Mouse (Mus musculus): Measurements from ENCODE around the gene Syt17. TPM values are rescaled to one million over a fixed set of nuclear protein-coding genes. Genes with fewer than 3 reads are reported as not detected.

Gene Syt17
- polyA plus RNA-seq, 1 experiment from 2014 or later, result 3.7 TPM

GRCm38 (mm10) chr7:118468060-118468459 is 20.0 kb upstream of the Syt17 start:
- H3K9me3 ChIP-seq (ENCODE audit: control insufficient read depth, low read length), result no peaks in the 10 kb centered on the region
- H3K27me3 ChIP-seq (ENCODE audit: control insufficient read depth, insufficient read depth, low read length), result no peaks in the 10 kb centered on the region
- 95% methylated on average over 3 of the region's 3 CpGs for WGBS
- H3K4me3 ChIP-seq (ENCODE audit: low read depth, low read length), result no peak overlapping the region
- DNase-seq (ENCODE audit: low spot score, missing footprints) (no peak), ATAC-seq (ENCODE audit: low FRiP score) (no peak)
- H3K4me2 ChIP-seq, result no peak overlapping the region
- no peak overlapping the region for H3K27ac ChIP-seq (ENCODE audit: low read depth, low read length)
- H3K9ac ChIP-seq (ENCODE audit: low read length), result no peak overlapping the region
- no peaks in the 10 kb centered on the region for H3K4me1 ChIP-seq (ENCODE audit: control insufficient read depth, insufficient read depth, low read length)
- no peaks in the 10 kb centered on the region for H3K36me3 ChIP-seq (ENCODE audit: control insufficient read depth, insufficient read depth, low read length)

- DNase-seq (ENCODE audit: low spot score, missing footprints) (no peak), ATAC-seq (ENCODE audit: low FRiP score) (no peak)
- Histone ChIP-seq H3K27me3 (ENCODE audit: control insufficient read depth, insufficient read depth, low read length) (no peaks in the 10 kb centered on the region), H3K27ac (ENCODE audit: low read depth, low read length) (no peak overlapping the region), H3K9ac (ENCODE audit: low read length) (no peak overlapping the region), H3K4me3 (ENCODE audit: low read depth, low read length) (no peak overlapping the region), H3K4me1 (ENCODE audit: control insufficient read depth, insufficient read depth, low read length) (peaks cover 3% of the 10 kb centered on the region; the same call in 1 of the 2 replicates), H3K9me3 (ENCODE audit: control insufficient read depth, low read length) (no peaks in the 10 kb centered on the region), H3K36me3 (ENCODE audit: control insufficient read depth, insufficient read depth, low read length) (no peaks in the 10 kb centered on the region), H3K4me2 (no peak overlapping the region)
- WGBS, result 84% methylated on average over 4 of the region's 4 CpGs
These were observed 16.4 kb upstream of the Syt17 start for GRCm38 (mm10) chr7:118464432-118464831.

- DNase-seq (ENCODE audit: low spot score, missing footprints) (no peak), ATAC-seq (ENCODE audit: low FRiP score) (no peak)
- Histone ChIP-seq H3K9me3 (ENCODE audit: control insufficient read depth, low read length) (no peaks in the 10 kb centered on the region), H3K4me1 (ENCODE audit: control insufficient read depth, insufficient read depth, low read length) (peaks cover 3% of the 10 kb centered on the region; the same call in 1 of the 2 replicates), H3K36me3 (ENCODE audit: control insufficient read depth, insufficient read depth, low read length) (no peaks in the 10 kb centered on the region), H3K9ac (ENCODE audit: low read length) (no peak overlapping the region), H3K27me3 (ENCODE audit: control insufficient read depth, insufficient read depth, low read length) (no peaks in the 10 kb centered on the region), H3K4me2 (no peak overlapping the region), H3K4me3 (ENCODE audit: low read depth, low read length) (no peak overlapping the region), H3K27ac (ENCODE audit: low read depth, low read length) (no peak overlapping the region)
- 56% methylated on average over 11 of the region's 11 CpGs for WGBS
These were observed 15.1 kb upstream of the Syt17 start for GRCm38 (mm10) chr7:118462818-118463762.

GRCm38 (mm10) chr7:118461400-118462136 is 13.5 kb upstream of the Syt17 start:
- Histone ChIP-seq H3K4me1 (ENCODE audit: control insufficient read depth, insufficient read depth, low read length) (peaks cover 3% of the 10 kb centered on the region; the same call in 1 of the 2 replicates), H3K27me3 (ENCODE audit: control insufficient read depth, insufficient read depth, low read length) (no peaks in the 10 kb centered on the region), H3K9me3 (ENCODE audit: control insufficient read depth, low read length) (no peaks in the 10 kb centered on the region), H3K27ac (ENCODE audit: low read depth, low read length) (no peak overlapping the region), H3K4me2 (no peak overlapping the region), H3K36me3 (ENCODE audit: control insufficient read depth, insufficient read depth, low read length) (no peaks in the 10 kb centered on the region), H3K9ac (ENCODE audit: low read length) (no peak overlapping the region), H3K4me3 (ENCODE audit: low read depth, low read length) (no peak overlapping the region)
- ATAC-seq (ENCODE audit: low FRiP score) (0 out of 2 replicates have a peak, but pooled peaks have one; percentile 19), DNase-seq (ENCODE audit: low spot score, missing footprints) (no peak)
- 64% methylated on average over 16 of the region's 16 CpGs for WGBS

GRCm38 (mm10) chr7:118453722-118454121 is 5.7 kb upstream of the Syt17 start:
- DNase-seq (ENCODE audit: low spot score, missing footprints), result no peak
- 78% methylated on average over 4 of the region's 4 CpGs for WGBS

GRCm38 (mm10) chr7:118452940-118453339 is 4.9 kb upstream of the Syt17 start:
- Histone ChIP-seq H3K27me3 (ENCODE audit: control insufficient read depth, insufficient read depth, low read length) (no peaks in the 10 kb centered on the region), H3K36me3 (ENCODE audit: control insufficient read depth, insufficient read depth, low read length) (no peaks in the 10 kb centered on the region), H3K9ac (ENCODE audit: low read length) (no peak overlapping the region), H3K9me3 (ENCODE audit: control insufficient read depth, low read length) (no peaks in the 10 kb centered on the region), H3K27ac (ENCODE audit: low read depth, low read length) (no peak overlapping the region), H3K4me3 (ENCODE audit: low read depth, low read length) (no peak overlapping the region), H3K4me2 (no peak overlapping the region), H3K4me1 (ENCODE audit: control insufficient read depth, insufficient read depth, low read length) (peaks cover 3% of the 10 kb centered on the region; the same call in 1 of the 2 replicates)
- no peak for ATAC-seq (ENCODE audit: low FRiP score)
- DNase-seq (ENCODE audit: low spot score, missing footprints), result no peak
- 45% methylated on average over 2 of the region's 2 CpGs for WGBS

More at GRCm38 (mm10) chr7:118453722-118454121, 5.7 kb upstream of the Syt17 start:
- ATAC-seq (ENCODE audit: low FRiP score), result no peak
- H3K4me1 ChIP-seq (ENCODE audit: control insufficient read depth, insufficient read depth, low read length), result no peaks in the 10 kb centered on the region
- no peaks in the 10 kb centered on the region for H3K36me3 ChIP-seq (ENCODE audit: control insufficient read depth, insufficient read depth, low read length)
- no peak overlapping the region for H3K4me2 ChIP-seq
- no peak overlapping the region for H3K4me3 ChIP-seq (ENCODE audit: low read depth, low read length)
- no peak overlapping the region for H3K9ac ChIP-seq (ENCODE audit: low read length)
- no peaks in the 10 kb centered on the region for H3K27me3 ChIP-seq (ENCODE audit: control insufficient read depth, insufficient read depth, low read length)
- H3K27ac ChIP-seq (ENCODE audit: low read depth, low read length), result no peak overlapping the region
- no peaks in the 10 kb centered on the region for H3K9me3 ChIP-seq (ENCODE audit: control insufficient read depth, low read length)

- Histone ChIP-seq H3K4me2 (peak overlapping the region; percentile 75), H3K27ac (ENCODE audit: low read depth, low read length) (no peak overlapping the region), H3K4me1 (ENCODE audit: control insufficient read depth, insufficient read depth, low read length) (peaks cover 13% of the 10 kb centered on the region; the same call in 1 of the 2 replicates), H3K9ac (ENCODE audit: low read length) (peak overlapping the region; percentile 56), H3K9me3 (ENCODE audit: control insufficient read depth, low read length) (no peaks in the 10 kb centered on the region), H3K27me3 (ENCODE audit: control insufficient read depth, insufficient read depth, low read length) (peaks cover 5% of the 10 kb centered on the region; the same call in 1 of the 2 replicates), H3K4me3 (ENCODE audit: low read depth, low read length) (peak overlapping the region; percentile 53), H3K36me3 (ENCODE audit: control insufficient read depth, insufficient read depth, low read length) (no peaks in the 10 kb centered on the region)
- ATAC-seq (ENCODE audit: low FRiP score) (peak; percentile 77), DNase-seq (ENCODE audit: low spot score, missing footprints) (peak; percentile 90)
- under 1% methylated on average over 63 of the region's 65 CpGs for WGBS
These were observed 510 bp downstream of the Syt17 start for GRCm38 (mm10) chr7:118447291-118448133.

GRCm38 (mm10) chr7:118443895-118444485 is 4.0 kb downstream of the Syt17 start:
- Histone ChIP-seq H3K4me2 (no peak overlapping the region), H3K36me3 (ENCODE audit: control insufficient read depth, insufficient read depth, low read length) (no peaks in the 10 kb centered on the region), H3K4me3 (ENCODE audit: low read depth, low read length) (no peak overlapping the region), H3K4me1 (ENCODE audit: control insufficient read depth, insufficient read depth, low read length) (peaks cover 13% of the 10 kb centered on the region; the same call in 1 of the 2 replicates), H3K9ac (ENCODE audit: low read length) (no peak overlapping the region), H3K27me3 (ENCODE audit: control insufficient read depth, insufficient read depth, low read length) (peaks cover 5% of the 10 kb centered on the region; the same call in 1 of the 2 replicates), H3K27ac (ENCODE audit: low read depth, low read length) (no peak overlapping the region), H3K9me3 (ENCODE audit: control insufficient read depth, low read length) (no peaks in the 10 kb centered on the region)
- 57% methylated on average over 7 of the region's 7 CpGs for WGBS
- DNase-seq (ENCODE audit: low spot score, missing footprints), result no peak
- no peak for ATAC-seq (ENCODE audit: low FRiP score)
